Mouse (Mus musculus) lung, postnatal 0 days (tissue): ENCODE measurements around the gene Hist2h2ab. TPM values are rescaled to one million over a fixed set of nuclear protein-coding genes. Genes with fewer than 3 reads are reported as not detected.

Source experiments
- ATAC-seq: fragments of 200-750 bp; cut with Nextera tagmentation; 2 replicates; pipeline ENCODE4 v1.8.0; 2017; ENCODE audit warnings: moderate library complexity
- DNase-seq: peaks from one replicate; pipeline ENCODE4 v3.0.0-alpha.2; 2016; ENCODE audit warnings: low spot score
- H3K27ac ChIP-seq: fragments of 300-500 bp; sonication (generic); 2 replicates; pipeline ENCODE4 v1.5.1; 2014; ENCODE audit warnings: antibody characterized with exemption, mild to moderate bottlenecking, low read length, mixed read lengths
- H3K27me3 ChIP-seq: fragments of 300-500 bp; sonication (generic); replicated peaks from 2 replicates; pipeline ENCODE4 v1.6.1; 2014; ENCODE audit warnings: low read length, mixed read lengths; ENCODE audit not compliant: insufficient read depth
- H3K36me3 ChIP-seq: fragments of 300-500 bp; sonication (generic); 2 replicates; pipeline ENCODE4 v1.6.1; 2014; ENCODE audit warnings: low read length, mixed read lengths; ENCODE audit not compliant: insufficient read depth
- H3K4me1 ChIP-seq: fragments of 300-500 bp; sonication (generic); 2 replicates; pipeline ENCODE4 v1.6.1; 2014; ENCODE audit warnings: antibody characterized with exemption, low read depth, low read length, mixed read lengths; ENCODE audit not compliant: insufficient read depth
- H3K4me2 ChIP-seq: fragments of 300-500 bp; sonication (generic); replicated peaks from 2 replicates; pipeline ENCODE4 v1.6.1; 2014; ENCODE audit warnings: low read depth, mild to moderate bottlenecking, low read length, moderate library complexity, mixed read lengths
- H3K4me3 ChIP-seq: fragments of 300-500 bp; sonication (generic); 2 replicates; pipeline ENCODE4 v1.5.1; 2014; ENCODE audit warnings: low read depth, low read length
- H3K9ac ChIP-seq: fragments of 300-500 bp; sonication (generic); replicated peaks from 2 replicates; pipeline ENCODE4 v1.6.1; 2014; ENCODE audit warnings: low read depth, mild to moderate bottlenecking
- H3K9me3 ChIP-seq: fragments of 300-500 bp; sonication (generic); 2 replicates; pipeline ENCODE4 v1.6.1; 2016; ENCODE audit warnings: low read length, mixed read lengths
- CTCF ChIP-seq: IDR thresholded peaks from 2 replicates; pipeline ENCODE4 v1.5.1; 2016; ENCODE audit warnings: antibody characterized with exemption, mild to moderate bottlenecking
- EP300 ChIP-seq: IDR thresholded peaks from 2 replicates; pipeline ENCODE4 v1.6.1; 2016; ENCODE audit warnings: antibody characterized with exemption, mild to moderate bottlenecking, control low read depth
- WGBS: fragments of 180-500 bp; shearing (Covaris S2); extraction: QIAGEN DNeasy Blood & Tissue Kit; methylation state at CpG from one replicate; pipeline ENCODE4 v1.1.7; 2014; 5-methylcytosine and 5-hydroxymethylcytosine counted together
- polyA plus RNA-seq: library from polyadenylated mRNA; unstranded; fragments of >200 nt; fragmentation: Nextera tagmentation; extraction: Ambion mirVana; gene quantifications from 2 replicates; pipeline ENCODE4 v1.2.1, GENCODE M21; 2015

The Hist2h2ab gene
- polyA plus RNA-seq, 1 experiment from 2014 or later: 0.31 TPM

- Histone ChIP-seq H3K9me3 (no peaks in the 10 kb centered on the region), H3K36me3 (peaks cover 16% of the 10 kb centered on the region; the same call in 1 of the 2 replicates), H3K27ac (no peak within 1 kb of the TSS), H3K27me3 (no peaks in the 10 kb centered on the region), H3K4me2 (peak within 1 kb of the TSS; percentile 60), H3K4me1 (no peaks in the 10 kb centered on the region), H3K4me3 (peak within 1 kb of the TSS; percentile 38), H3K9ac (0 out of 2 replicates have a peak within 1 kb of the TSS, but pooled peaks have one; percentile 36)
- TF ChIP-seq CTCF: no peak
- no peak for TF ChIP-seq EP300
- 0% methylated on average over 7 of the region's 23 CpGs for WGBS
- ATAC-seq: peak; percentile 37
- DNase-seq: no peak
Observed at GRCm38 (mm10) chr3:96180727-96181477, 38.8 kb upstream of the Hist2h2ab start, which contains the start of gene Sv2a. Gene Sv2a (plus strand): TSS chr3:96181151.

DNA sequence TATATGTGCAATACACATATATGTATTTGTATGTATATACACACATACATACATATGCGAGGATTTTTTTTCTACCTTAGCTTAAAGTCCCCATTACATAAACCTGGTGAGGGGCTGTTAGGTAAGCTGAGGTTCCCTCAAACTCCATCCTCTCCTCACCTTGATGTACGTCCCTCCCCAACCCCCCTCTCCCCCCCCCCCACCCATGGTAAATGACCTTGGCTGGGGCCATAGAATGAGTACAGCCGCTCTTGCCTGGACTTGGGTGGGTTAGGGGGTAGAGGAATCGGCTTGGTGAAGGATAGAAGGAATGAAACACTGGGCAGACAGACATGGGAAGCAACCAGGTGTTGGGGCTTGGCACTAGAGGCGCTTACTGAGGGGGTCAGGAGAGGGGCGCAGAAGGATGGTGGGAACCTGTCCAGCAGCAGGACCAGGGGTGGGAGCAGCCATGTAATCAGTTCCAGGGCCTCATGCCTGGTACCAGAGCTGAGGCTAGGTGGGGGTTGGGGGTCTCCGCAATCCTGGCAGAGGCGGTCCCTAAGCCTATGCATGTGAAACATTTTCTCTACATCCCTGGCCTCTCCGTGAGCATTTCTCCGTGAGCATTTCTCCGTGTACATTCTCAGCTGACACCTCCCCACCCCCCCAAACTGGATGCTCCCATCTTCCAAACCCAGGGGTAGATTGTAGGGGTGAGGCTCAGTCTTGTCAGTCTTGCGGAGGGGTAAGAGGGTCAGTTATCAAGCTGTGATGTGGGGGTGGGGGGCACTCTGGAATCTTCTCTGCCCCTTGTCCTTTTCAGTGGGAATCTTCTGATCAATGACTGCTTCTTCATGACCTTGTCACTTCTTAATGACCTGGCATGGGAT is 37.9 kb upstream of the Hist2h2ab start:
- ATAC-seq: 0 out of 2 replicates have a peak, but pooled peaks have one; percentile 10
- WGBS: 36% methylated on average over 12 of the region's 12 CpGs

DNA sequence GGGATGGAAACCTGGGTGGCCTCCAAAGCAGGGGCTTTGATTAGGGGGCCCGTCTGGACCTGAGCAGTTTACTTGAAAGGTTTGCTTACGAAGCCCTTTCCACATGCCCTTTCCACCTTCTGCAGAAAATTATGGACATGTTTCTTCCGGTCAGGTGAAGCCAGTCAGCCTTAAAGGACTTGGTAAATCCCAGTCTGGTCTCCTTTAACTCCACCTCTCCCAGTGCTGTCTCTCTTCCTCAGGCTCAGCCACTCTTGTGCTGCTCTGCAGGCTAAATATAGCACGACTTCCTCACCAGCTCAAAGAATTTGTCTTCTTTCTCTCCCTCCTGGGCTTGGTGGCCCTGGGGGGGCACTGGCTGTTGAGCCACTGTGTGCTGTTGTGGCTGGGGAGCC is 37.3 kb upstream of the Hist2h2ab start:
- no peak overlapping the region for H3K9ac ChIP-seq
- H3K9me3 ChIP-seq: no peaks in the 10 kb centered on the region
- 23% methylated on average over 4 of the region's 4 CpGs for WGBS
- no peak overlapping the region for H3K27ac ChIP-seq
- TF ChIP-seq CTCF (no peak), EP300 (no peak)
- ATAC-seq: no peak
- no peak for DNase-seq
- H3K4me2 ChIP-seq: no peak overlapping the region
- no peaks in the 10 kb centered on the region for H3K4me1 ChIP-seq
- peaks cover 8% of the 10 kb centered on the region; the same call in 1 of the 2 replicates for H3K36me3 ChIP-seq
- H3K27me3 ChIP-seq: no peaks in the 10 kb centered on the region
- no peak overlapping the region for H3K4me3 ChIP-seq

More for the DNA sequence above, 37.9 kb upstream of the Hist2h2ab start:
- no peak for DNase-seq
- Histone ChIP-seq H3K27me3 (no peaks in the 10 kb centered on the region), H3K4me2 (peak overlapping the region; percentile 60), H3K27ac (no peak overlapping the region), H3K9me3 (no peaks in the 10 kb centered on the region), H3K36me3 (peaks cover 9% of the 10 kb centered on the region; the same call in 1 of the 2 replicates), H3K4me1 (no peaks in the 10 kb centered on the region), H3K9ac (no peak overlapping the region), H3K4me3 (peak overlapping the region; percentile 38; the same call in 1 of the 2 replicates)
- TF ChIP-seq EP300 (no peak), CTCF (no peak)

DNA sequence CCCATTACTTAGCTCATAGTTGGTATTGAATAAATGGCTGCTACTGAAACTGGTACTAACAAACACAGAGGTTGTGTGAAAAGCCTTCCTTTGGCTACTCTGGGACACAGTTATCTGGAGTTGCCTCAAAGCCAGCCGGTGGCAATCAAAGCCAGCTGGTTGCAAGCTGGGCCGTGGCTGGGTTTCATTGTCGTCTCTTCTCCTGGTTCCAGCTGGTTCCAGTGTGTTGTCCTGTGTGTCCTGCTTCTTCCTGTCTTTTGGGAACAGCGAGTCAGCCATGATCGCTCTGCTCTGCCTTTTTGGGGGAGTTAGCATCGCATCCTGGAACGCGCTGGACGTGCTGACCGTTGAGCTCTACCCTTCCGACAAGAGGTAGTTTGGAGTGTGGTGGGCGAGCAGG is 26.7 kb upstream of the Hist2h2ab start:
- WGBS: 56% methylated on average over 12 of the region's 12 CpGs
- TF ChIP-seq EP300 (no peak), CTCF (no peak)
- no peaks in the 10 kb centered on the region for H3K9me3 ChIP-seq
- no peaks in the 10 kb centered on the region for H3K36me3 ChIP-seq
- ATAC-seq: no peak
- peaks cover 10% of the 10 kb centered on the region; the same call in 1 of the 2 replicates for H3K4me1 ChIP-seq
- H3K27me3 ChIP-seq: no peaks in the 10 kb centered on the region
- H3K27ac ChIP-seq: no peak overlapping the region
- no peak overlapping the region for H3K4me2 ChIP-seq
- no peak overlapping the region for H3K9ac ChIP-seq
- H3K4me3 ChIP-seq: no peak overlapping the region
- DNase-seq: no peak

- Histone ChIP-seq H3K9me3 (no peaks in the 10 kb centered on the region), H3K4me1 (peaks cover 12% of the 10 kb centered on the region; the same call in 1 of the 2 replicates), H3K36me3 (no peaks in the 10 kb centered on the region), H3K27me3 (no peaks in the 10 kb centered on the region), H3K27ac (no peak overlapping the region), H3K4me2 (no peak overlapping the region), H3K9ac (no peak overlapping the region), H3K4me3 (no peak overlapping the region)
- ATAC-seq (no peak), DNase-seq (no peak)
- 82% methylated on average over 10 of the region's 10 CpGs for WGBS
- TF ChIP-seq CTCF (no peak), EP300 (no peak)
Observed at GRCm38 (mm10) chr3:96194966-96195365, 24.7 kb upstream of the Hist2h2ab start.
